Mouse (Mus musculus): Measurements from ENCODE around the gene Stxbp5. TPM values are rescaled to one million over a fixed set of nuclear protein-coding genes. Genes with fewer than 3 reads are reported as not detected.

Gene Stxbp5
- polyA plus RNA-seq, 1 experiment, result not detected

DNA sequence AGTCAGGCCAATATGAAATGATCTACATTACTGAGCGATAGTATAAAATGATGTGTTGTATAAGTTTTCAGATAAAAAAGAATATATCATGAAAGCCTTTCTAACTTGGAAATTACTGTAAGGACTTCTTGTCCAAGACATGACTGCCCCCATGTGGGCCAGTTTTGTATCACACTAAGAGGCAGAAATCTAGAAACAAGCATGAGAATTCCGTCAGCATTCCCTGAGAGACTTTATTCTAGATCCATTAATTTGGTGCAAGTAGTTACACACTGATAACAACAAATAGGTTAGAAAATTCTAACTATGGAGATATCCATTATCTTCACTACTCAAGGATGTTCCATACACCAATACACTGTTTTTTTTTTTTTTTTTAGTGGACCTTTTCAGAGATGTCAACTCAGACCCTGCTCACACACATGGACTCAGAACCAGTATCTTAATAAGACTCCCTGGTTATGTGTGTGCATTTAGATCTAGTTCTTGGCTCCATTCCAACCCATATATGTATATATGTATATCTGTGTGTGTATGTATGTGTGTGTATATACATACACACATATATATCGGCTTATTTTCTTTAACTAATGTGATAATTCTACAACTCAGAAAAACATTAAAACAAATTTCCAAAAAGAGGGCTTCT lies 145.9 kb downstream of the Stxbp5 start:
- WGBS, result 46% methylated on average over 3 of the region's 3 CpGs
- no peak for TF ChIP-seq POLR2A (IDR thresholded peaks at IDR 0.05; ENCODE audit: insufficient read depth, low read depth, low read length)
- no peak for TF ChIP-seq CTCF (IDR thresholded peaks at IDR 0.05; ENCODE audit: insufficient read depth, low read depth, low read length)
- H3K27ac ChIP-seq (ENCODE audit: insufficient read depth, low read depth, low read length), result no peak overlapping the region
- no peak overlapping the region for H3K4me3 ChIP-seq (ENCODE audit: insufficient read depth, low read depth, low read length)
- H3K4me1 ChIP-seq (ENCODE audit: control insufficient read depth, insufficient read depth, low read length), result no peaks in the 10 kb centered on the region

DNA sequence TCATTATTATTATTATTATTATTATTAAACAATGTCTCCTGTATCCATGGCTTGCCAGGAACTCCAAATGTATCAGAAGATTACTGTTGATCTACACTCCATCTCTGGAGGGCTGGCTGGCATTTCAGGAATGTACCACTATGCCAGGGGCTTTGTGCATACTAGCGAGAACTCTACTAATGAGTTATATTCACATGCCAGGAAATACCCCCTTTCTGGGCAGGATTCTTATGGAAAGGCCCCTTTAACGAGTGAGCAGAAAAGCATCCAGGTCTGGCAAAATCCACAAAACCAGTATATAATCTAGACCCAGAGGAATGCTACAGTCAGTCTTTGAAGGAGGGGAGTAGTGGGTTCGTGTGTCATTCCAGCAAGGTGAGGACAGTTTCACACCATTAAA lies 167.0 kb downstream of the Stxbp5 start:
- no peaks in the 10 kb centered on the region for H3K4me1 ChIP-seq (ENCODE audit: control insufficient read depth, insufficient read depth, low read length)
- H3K27ac ChIP-seq (ENCODE audit: insufficient read depth, low read depth, low read length), result no peak overlapping the region
- TF ChIP-seq POLR2A (IDR thresholded peaks at IDR 0.05; ENCODE audit: insufficient read depth, low read depth, low read length), result no peak
- no peak for TF ChIP-seq CTCF (IDR thresholded peaks at IDR 0.05; ENCODE audit: insufficient read depth, low read depth, low read length)
- no peak overlapping the region for H3K4me3 ChIP-seq (ENCODE audit: insufficient read depth, low read depth, low read length)
- WGBS, result 62% methylated on average over 3 of the region's 3 CpGs

DNA sequence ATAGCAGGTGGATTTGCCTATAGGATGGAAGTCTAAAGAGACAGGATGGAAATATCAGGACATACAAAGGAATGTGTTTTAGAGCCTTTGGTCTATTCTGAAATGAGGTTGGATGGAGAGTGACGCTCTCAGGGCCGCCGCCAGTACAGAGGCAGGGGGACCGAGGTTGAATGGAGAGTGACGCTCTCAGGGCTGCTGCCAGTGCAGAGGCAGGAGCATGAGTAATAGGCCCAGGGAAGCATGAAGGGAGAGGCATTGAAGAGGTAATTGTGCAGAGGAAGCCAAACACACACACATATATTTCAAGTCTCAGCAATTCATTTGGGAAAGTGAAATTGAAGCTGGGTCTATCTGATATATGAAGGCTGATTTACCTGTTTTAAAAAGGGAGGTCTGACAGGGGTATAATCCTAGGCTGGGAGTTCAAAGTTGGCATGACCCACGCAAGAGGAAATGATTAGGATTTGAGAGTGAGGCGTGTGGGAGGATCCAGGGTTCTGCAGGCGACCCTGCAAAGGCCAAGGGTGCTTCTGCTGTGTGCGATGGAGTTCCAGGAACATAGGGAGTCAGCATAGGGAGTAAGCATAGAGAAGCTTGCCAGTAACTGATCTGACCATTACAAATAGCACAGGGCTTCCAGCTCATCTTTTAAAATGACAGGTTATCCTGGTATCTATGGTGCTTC lies 168.7 kb downstream of the Stxbp5 start:
- no peak overlapping the region for H3K4me3 ChIP-seq (ENCODE audit: insufficient read depth, low read depth, low read length)
- WGBS, result 80% methylated on average over 9 of the region's 9 CpGs
- no peaks in the 10 kb centered on the region for H3K4me1 ChIP-seq (ENCODE audit: control insufficient read depth, insufficient read depth, low read length)
- H3K27ac ChIP-seq (ENCODE audit: insufficient read depth, low read depth, low read length), result no peak overlapping the region
- TF ChIP-seq POLR2A (IDR thresholded peaks at IDR 0.05; ENCODE audit: insufficient read depth, low read depth, low read length), result no peak
- TF ChIP-seq CTCF (IDR thresholded peaks at IDR 0.05; ENCODE audit: insufficient read depth, low read depth, low read length), result no peak

DNA sequence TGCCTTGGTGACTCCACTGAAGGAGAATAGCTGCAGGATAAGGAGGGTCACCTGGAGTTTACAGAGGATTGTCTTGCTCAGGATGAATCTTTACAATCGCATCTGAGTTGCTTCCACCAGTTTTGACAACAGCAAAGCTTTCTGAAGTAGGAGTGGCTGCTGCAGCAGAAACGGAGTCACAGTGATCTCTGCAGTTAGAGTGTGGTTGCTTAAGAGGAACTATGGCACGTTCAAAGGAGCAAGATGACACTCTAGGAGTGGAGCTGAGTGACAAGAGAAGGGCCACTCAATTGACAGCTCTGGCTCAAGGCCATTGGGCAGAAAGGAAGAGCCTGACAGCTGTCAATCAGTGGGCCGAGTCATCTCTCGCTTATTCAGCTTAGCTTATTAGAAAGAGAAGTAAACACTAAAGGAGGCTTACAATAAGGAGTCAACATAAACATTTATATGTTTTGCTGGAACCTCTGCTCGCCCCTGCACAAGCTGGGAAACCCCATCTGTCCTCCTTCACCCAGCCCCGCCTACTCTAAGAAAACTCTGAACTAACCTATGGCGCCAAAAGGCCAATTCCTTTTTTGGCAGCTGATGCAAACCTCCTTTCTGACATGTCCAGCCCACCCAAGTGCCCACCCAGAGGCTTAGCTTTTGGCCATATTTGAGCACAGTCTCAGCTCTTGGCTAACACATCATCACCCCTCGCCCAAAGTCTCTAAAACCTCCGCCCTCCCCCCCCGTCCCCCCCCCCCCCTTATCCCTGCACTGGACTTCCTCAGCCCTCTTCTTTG lies 178.2 kb downstream of the Stxbp5 start:
- H3K4me3 ChIP-seq (ENCODE audit: insufficient read depth, low read depth, low read length), result no peak overlapping the region
- TF ChIP-seq POLR2A (IDR thresholded peaks at IDR 0.05; ENCODE audit: insufficient read depth, low read depth, low read length), result no peak
- 86% methylated on average over 11 of the region's 11 CpGs for WGBS
- no peak overlapping the region for H3K27ac ChIP-seq (ENCODE audit: insufficient read depth, low read depth, low read length)
- no peaks in the 10 kb centered on the region for H3K4me1 ChIP-seq (ENCODE audit: control insufficient read depth, insufficient read depth, low read length)

DNA sequence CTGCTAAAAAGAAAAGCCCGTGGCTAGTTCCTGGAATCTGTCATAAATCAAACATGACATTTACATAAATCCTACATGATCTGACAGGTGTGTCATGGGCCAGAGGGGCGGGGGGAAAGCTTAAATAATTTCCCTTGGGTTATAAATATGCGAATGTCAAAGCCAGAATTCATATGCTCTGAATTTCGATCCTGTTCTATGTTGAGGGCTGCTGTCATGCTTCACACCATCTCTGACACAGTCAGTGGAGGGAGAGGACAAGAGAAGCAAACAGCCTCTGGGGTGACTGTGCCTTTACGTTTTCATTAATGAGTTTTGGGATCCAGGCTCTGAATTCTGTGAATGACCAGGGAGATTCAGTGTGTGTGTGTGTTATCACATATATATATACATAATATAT lies 180.9 kb downstream of the Stxbp5 start:
- TF ChIP-seq CTCF (IDR thresholded peaks at IDR 0.05; ENCODE audit: insufficient read depth, low read depth, low read length), result no peak
- no peak for TF ChIP-seq POLR2A (IDR thresholded peaks at IDR 0.05; ENCODE audit: insufficient read depth, low read depth, low read length)
- H3K27ac ChIP-seq (ENCODE audit: insufficient read depth, low read depth, low read length), result no peak overlapping the region
- WGBS, result 88% methylated on average over 5 of the region's 5 CpGs
- H3K4me1 ChIP-seq (ENCODE audit: control insufficient read depth, insufficient read depth, low read length), result no peaks in the 10 kb centered on the region
- no peak overlapping the region for H3K4me3 ChIP-seq (ENCODE audit: insufficient read depth, low read depth, low read length)

DNA sequence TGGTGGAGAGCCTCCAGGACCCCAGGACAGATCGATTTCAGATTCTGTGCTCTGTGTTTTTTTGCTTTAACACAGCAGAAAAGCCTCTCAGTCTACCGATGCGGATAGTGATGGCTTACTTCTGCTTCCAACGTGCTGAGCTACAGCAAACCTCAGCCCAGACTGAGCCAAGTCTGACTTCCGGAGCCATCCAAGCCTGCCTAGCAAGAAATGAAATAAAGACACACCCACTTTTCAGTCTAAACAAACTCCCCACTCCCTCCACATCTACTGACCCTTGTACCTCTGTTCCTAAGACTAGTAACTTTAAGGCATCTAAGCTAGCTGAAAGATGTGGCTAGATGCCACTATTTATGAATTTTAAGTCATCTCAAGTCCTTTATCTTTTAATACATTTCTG lies 182.8 kb downstream of the Stxbp5 start:
- Histone ChIP-seq H3K27ac (ENCODE audit: insufficient read depth, low read depth, low read length) (no peak overlapping the region), H3K4me3 (ENCODE audit: insufficient read depth, low read depth, low read length) (no peak overlapping the region), H3K4me1 (ENCODE audit: control insufficient read depth, insufficient read depth, low read length) (no peaks in the 10 kb centered on the region)
- 74% methylated on average over 5 of the region's 5 CpGs for WGBS
- TF ChIP-seq CTCF (IDR thresholded peaks at IDR 0.05; ENCODE audit: insufficient read depth, low read depth, low read length) (no peak), POLR2A (IDR thresholded peaks at IDR 0.05; ENCODE audit: insufficient read depth, low read depth, low read length) (no peak)

Other genes with a start within 250 kb of the Stxbp5 start
- not detected in 2 replicates for gene Samd5, start 225.9 kb downstream of the Stxbp5 start, polyA plus RNA-seq (2012; ENCODE audit: insufficient read depth, insufficient read length, low replicate concordance, missing spikeins)

Data from olfactory bulb, adult 2 months (tissue).